Mouse (Mus musculus) bone marrow, adult 2 months (tissue): ENCODE data around the gene Grrp1.

Source experiments
- CTCF ChIP-seq: fragments of 200-500 bp; IDR thresholded peaks from 2 replicates; pipeline ENCODE4 v1.5.1; 2011; ENCODE audit warnings: low read length, control low read depth; ENCODE audit not compliant: control insufficient read depth, insufficient read depth
- POLR2A ChIP-seq: fragments of 200-500 bp; IDR thresholded peaks from 2 replicates; pipeline ENCODE4 v1.6.1; 2011; ENCODE audit warnings: low read depth, mild to moderate bottlenecking, control low read depth, low read length, borderline replicate concordance; ENCODE audit not compliant: control insufficient read depth

- TF ChIP-seq CTCF (no peak), POLR2A (no peak)
Measured at GRCm38 (mm10) chr4:134256407-134257197, 2.7 kb upstream of the Grrp1 start.
